Mouse (Mus musculus) left cerebral cortex, adult 11 months (tissue): ENCODE data around the gene Olfr481.

Experiments used
- DNase-seq: peaks from one replicate; pipeline ENCODE4 v3.0.0; 2022; ENCODE audit warnings: low spot score

Olfr481 gene

GRCm38 (mm10) chr7:108079555-108079954 lies at the start of gene Olfr481:
TSS of gene Olfr481 (plus strand) at chr7:108079855.
- no peak for DNase-seq

- no peak for DNase-seq
Measured at GRCm38 (mm10) chr7:108033889-108034288, 45.8 kb upstream of the Olfr481 start, which contains the start of gene Olfr478. TSS of gene Olfr478 (minus strand) at chr7:108033989.

- no peak for DNase-seq
Measured at GRCm38 (mm10) chr7:108050393-108050792, 29.3 kb upstream of the Olfr481 start, which contains the start of gene Olfr479. TSS of gene Olfr479 (plus strand) at chr7:108050693.

DNA sequence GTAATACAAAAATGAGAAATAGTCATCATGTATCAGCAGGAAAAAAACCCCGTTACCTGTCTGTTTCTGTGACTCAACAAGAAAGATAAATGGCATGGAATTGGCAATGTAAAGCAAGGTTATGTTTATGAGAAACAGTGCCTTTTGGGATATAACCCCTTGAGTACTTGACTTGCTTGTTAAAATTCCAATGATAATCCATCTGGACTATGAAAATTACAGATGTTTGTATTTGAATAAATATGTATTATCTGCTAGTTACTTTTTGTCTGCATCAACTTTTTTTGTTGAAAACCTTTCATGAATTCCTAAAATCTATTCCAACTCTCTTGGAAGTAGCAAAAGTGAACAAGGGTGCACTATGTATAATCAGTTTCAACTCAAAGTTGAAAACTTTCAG lies 12.4 kb upstream of the Olfr481 start, which contains the start of gene Olfr480:
Gene Olfr480 (minus strand): TSS at position 101 of the 400 bp plus-strand sequence.
- no peak for DNase-seq

- DNase-seq: no peak
Measured at GRCm38 (mm10) chr7:108097486-108097885, 17.8 kb downstream of the Olfr481 start, which contains the start of gene Olfr482. TSS of gene Olfr482 (minus strand) at chr7:108097586.

- DNase-seq: no peak
Measured at GRCm38 (mm10) chr7:108100549-108100948, 20.9 kb downstream of the Olfr481 start, which contains the start of gene Olfr483. TSS of gene Olfr483 (plus strand) at chr7:108100849.

- no peak for DNase-seq
Measured at GRCm38 (mm10) chr7:108120681-108121080, 41.0 kb downstream of the Olfr481 start.

DNA sequence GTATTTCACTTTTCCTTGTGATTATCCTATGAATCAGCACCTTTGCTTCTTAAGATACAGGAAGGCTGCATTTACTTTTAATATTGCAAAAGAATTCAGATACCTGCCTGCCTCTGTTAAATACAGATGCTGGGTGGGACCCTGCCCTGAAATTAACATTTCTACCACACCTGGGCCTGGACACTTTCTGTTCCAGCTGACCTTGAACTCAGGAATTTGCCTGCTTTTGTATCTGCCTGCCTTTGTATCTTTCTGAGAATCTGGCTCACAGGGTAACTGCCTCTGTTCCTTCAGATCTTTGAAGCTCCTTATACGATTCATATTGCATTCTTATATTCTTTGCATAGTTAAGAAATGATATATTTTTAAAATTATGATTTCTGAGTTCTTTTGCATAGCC lies 41.8 kb downstream of the Olfr481 start:
- DNase-seq: no peak

GRCm38 (mm10) chr7:108127349-108127748 lies 47.7 kb downstream of the Olfr481 start, which contains the start of gene Olfr484:
TSS of gene Olfr484 (minus strand) at chr7:108127449.
- DNase-seq: no peak
